Mouse (Mus musculus): Measurements from ENCODE around the gene Myo16.

The Myo16 gene

DNA sequence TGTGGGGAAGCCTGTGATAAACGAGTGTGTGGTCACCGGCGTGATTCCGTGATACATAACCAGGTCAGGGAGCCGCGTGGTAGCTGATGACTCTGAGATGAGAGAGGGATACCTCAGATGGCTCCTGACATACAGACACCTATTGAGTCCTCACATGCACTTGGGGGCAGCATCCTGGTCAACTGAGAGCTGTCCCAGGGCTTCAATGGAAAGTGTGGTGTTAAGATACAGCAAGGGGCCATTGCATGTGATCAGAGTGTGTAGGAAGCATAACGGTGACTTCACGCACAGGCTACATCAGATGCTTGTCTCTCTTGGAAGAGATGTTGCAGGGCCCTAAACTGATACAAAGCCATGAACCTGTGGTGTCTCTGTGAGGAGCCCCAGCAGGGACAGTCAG lies 260.2 kb downstream of the Myo16 start:
- DNase-seq (ENCODE audit: low read depth), result no peak

DNA sequence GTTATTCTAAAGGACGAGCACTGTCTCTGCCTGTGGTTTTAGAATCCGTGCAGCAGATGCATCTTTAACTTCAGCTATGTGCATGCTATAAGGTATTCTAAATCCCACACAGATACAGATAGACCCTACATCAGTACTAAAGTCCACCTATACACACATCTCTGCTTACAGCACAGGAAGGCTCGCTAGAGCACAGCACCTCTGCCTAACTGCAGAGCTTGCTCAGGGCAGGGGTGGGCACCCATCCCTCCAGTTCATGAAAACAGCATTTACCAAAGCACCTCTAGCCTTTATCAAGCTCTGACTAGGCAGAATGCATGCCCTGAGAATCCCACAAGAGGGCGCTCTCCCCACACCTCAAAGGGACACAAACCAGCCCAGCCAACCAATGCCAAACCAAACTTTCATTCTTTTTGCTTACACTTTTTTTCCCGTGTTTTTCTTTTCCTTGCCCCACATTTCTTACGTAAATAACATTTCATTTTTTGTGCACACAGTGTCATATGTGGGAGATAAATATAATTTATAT lies 261.0 kb downstream of the Myo16 start:
- peak; percentile 33 for DNase-seq (ENCODE audit: low read depth)

DNA sequence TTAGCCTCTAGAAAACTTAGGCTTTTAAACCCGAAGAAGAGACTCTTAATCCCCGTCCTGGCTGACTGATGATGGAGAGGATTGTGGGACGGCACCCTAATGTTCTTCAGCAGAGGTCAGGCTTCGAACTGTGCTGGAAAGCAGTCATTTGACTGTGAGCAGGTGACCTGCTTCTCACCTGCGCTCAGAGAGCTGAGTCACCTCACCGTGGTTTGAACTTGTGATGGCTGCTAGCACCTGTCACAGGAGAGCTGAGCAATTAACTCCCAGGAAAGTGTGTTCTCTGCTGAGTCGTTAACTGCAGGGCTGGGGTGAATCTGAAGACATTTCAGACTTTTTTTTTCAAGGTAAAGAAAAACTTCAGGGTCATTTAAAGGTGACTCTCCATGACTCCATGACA lies 261.6 kb downstream of the Myo16 start:
- DNase-seq (ENCODE audit: low read depth), result no peak

DNA sequence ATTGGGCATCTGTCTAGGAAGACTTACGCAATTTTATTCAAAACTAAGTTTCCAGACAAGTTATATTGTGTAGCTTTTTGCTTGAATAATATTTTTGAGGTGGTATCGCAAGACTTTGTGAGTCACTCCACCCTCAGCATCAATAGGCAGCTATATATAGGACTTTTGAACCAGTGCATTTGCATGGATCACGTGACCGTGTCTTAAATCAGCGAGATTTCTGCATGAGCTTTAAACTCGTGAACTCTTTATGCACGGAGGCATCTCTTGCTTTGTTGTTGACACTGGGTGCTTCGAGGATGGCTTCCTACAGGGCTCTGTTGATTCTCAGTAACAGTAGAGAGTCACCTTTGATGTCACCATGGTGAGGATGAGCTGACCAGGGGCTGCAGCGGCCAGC lies 262.2 kb downstream of the Myo16 start:
- DNase-seq (ENCODE audit: low read depth), result no peak

DNA sequence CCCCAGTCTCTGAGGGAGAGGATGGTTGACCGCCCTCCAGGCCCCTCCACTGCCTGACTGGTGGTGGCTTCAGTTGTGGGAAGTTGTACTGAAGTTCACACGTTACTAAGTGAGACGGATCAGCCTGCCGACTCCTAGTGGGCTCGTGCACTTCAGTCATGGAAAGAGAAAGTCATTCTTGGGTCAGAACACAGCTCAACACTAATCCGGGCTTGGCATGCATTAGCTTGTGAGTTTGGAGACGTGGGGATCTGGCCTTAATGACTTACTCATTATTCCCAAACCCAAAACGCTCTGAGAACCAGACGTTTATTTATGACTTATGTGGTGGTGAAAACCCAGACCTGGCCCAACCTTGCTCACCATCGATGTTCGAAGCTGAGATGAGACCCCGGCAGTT lies 263.1 kb downstream of the Myo16 start:
- no peak for DNase-seq (ENCODE audit: low read depth)

DNA sequence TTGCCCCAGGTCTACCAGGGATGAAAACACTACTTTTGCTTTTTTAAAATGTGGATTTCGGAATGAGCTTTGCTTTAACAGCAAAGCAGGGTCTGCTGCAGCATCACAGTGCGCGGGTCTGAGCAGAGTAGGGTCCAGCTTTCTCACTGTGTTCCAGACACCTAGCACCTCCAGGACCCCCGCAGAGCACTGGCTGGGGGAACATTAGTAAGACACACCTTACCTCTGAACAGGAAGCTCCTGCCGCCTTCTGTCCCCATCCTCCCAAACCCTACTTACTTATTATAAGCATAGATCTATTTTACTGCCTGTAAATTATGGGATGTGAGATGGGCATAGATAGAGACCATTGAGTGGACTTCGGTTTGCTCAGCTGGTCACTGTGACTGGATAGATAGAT lies 263.6 kb downstream of the Myo16 start:
- DNase-seq (ENCODE audit: low read depth), result no peak

DNA sequence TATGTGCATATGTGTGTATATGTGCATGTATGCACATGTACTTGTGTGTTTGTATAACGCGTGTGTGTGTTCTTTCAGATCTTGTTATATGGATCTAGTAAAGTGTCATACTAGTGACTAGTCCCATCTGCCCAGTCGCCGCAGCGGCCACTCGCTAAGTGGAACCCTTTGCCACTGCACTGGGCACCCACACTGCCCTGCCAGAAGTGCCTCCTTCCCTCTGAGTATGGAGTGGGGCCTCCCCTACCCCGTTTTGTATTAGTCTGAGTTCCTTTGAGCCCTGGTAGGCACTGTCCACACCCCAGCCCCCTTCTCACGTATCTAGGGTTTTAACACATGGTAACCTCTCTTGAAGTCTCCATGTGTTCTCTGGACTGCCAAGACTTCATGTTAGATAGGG lies 264.3 kb downstream of the Myo16 start:
- no peak for DNase-seq (ENCODE audit: low read depth)

DNA sequence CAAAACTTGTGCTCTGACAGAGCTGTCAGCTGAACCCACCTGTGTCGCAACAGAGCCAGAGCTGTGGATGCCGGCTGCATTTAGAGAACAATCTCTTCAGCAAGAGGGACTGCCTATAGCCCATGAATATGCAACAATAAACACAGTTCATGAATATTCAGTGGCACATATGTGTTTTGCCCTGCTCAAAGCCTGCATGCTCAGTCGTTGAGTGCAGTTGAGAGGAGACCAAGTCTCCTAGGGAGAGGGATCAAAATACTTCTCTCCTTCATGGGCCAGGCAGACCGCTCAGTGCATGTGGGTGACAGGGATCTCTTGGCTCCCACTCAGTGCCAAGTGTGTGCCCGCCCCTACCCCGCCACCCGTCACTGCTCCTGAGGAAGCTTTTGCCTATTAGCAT lies 265.3 kb downstream of the Myo16 start:
- DNase-seq (ENCODE audit: low read depth), result no peak

DNA sequence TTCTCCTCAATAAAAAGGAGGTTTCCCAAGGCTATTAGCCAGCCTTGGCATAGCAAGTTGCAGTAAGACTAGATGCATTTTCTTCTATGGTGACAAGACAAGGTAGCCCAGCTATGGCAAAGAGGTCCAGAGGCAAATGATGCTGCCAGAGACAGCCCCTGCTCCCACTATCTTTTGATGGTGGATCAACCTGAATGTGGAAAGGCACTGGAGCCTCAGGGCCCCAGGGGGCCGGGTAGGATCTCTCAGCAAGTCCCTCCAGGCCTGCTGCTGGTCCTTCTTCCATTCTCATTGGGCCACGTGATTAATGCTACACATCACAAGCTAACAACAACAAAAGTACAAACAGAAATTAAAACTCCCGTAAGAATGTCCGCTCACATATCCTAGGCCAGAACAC lies 266.0 kb downstream of the Myo16 start:
- DNase-seq (ENCODE audit: low read depth), result no peak

DNA sequence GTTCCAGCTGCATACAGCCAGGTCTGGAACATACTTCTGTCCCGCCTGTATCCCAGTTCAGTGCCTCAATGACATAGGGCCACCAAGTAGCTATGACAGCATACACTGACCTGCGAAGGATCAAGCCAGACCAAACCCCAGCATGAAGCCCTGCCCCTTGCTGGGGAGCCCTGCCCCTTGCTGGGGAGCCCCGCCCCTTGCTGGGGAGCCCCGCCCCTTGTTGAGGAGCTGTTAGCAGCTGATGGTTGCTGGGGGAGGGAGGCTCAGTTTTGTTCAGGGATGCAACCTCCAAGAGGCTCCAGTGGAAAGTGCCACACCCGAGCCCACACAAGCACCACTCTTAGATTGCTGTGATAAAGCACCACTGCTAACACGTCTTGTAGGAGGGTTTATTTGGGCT lies 266.8 kb downstream of the Myo16 start:
- DNase-seq (ENCODE audit: low read depth), result no peak

DNA sequence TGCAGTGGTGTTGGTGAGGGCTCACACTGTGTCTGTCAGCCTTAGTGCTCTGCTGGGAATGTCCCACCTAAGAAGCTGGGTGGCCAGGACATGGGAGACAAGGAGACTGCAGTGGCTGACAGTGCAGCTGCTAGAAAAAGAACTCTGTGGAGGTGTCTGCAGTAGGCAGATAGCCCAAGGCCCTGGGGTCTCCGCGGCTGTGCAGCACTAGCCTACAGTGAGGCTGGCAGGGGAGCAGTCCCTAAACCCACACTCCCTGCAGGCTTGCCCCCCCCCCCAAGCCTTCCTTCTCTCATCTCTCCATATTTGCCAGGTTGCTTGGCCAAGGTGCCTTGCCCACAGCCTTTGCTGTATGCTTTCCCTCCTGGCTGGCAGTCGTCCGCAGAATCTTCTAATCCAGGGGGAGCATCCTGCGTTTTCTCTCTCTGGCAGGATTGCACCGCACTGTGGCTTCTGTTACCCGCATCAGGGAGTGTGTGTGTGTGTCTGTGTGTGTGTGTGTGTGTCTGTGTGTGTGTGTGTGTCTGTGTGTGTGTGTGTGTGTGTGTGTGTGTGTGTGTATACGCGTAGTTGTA lies 267.9 kb downstream of the Myo16 start:
- no peak for DNase-seq (ENCODE audit: low read depth)

DNA sequence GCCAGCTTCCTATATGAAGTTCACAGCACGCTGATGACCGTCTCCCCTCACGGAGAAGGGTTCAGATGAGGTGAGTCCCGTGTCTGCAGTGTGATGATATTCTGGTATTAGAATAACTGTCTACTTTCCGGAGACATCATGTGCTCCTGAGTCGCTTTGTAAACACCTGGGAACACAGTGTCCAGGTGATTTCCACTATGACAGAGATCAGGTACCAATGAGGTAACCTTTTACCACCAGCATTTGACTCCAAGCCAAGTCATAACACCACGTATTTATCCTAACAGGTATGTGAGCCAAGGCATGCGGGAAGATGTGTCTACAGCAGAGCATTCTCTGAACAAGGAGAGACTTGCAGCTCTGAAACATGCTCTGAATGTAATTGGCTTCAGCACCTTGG lies 281.8 kb downstream of the Myo16 start:
- no peak for DNase-seq (ENCODE audit: low read depth)

DNA sequence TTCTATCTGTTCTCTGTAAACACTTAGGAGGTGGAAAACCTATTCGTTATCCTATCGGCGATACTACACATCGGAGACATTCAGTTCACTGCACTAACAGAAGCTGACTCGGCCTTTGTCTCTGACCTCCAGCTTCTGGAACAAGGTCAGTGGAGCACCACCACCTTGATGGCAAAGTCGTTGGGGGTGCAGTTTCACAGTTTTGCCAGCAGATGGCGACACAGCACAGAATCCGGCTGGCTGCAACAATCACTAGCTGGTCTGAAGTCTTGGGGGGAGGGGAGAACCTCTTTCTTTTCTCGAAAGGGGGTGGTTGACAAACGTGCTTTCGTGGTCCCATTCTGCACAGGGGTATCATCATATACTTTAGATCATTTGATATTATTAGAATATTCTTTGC lies 285.1 kb downstream of the Myo16 start:
- peak; percentile 61 for DNase-seq (ENCODE audit: low read depth)

DNA sequence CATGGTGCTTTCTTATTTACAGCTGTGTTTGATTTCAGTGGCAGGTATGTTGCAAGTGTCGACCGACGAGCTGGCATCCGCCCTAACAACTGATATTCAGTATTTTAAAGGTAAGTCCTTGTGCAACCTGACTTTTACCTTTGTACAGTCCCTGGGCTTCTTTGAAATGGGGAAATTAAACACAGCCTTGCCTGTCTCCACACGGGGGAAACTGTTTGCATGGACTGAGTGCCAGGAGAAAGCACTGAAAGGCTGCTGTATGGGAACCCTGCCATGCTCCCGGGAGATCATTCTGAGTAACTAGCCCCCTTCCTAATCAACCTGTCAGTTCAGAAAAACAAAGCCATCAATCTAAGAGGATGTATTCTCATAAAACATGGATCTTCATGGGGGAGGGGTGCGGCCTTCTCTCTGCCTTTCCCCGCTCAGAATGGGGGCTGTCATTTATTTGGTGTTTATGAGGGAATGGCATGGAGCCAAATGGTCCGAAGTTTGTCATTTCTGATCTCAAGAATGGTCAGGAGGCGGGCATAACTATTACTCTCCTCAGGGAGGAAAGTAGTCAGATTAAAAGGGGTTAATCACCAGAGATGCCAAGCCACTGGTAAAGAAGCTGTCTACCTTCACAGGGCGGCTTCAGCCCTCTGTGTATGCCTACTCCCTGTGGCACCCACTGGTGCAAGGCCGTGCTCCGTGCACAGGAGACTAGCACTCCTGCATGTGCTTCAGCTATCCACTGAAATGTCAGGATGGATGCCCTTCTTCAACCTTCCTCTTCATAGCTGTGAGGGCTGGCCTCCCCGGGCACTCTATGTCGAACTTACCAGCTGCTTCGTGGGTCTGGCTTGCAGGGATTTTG lies 286.1 kb downstream of the Myo16 start:
- DNase-seq (ENCODE audit: low read depth), result no peak

DNA sequence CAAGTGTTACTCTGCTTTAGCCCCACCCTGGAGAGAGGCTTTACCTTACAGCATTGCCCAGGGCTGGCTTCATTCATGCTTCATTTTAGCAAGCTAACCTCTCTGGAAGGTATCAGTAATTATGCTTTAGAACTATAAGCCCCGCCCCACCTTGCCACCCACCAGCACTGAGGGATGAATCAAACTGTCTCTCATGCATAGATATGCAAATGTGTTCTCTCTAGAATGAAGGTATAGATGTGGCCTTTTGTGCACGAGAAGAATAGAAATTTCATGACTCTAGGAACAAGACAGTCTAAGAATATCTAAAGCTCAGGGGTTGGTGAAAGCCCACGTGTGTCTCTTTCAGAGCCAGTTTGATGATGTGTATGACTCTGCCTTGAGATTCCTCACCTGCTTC lies 288.9 kb downstream of the Myo16 start:
- no peak for DNase-seq (ENCODE audit: low read depth)

DNA sequence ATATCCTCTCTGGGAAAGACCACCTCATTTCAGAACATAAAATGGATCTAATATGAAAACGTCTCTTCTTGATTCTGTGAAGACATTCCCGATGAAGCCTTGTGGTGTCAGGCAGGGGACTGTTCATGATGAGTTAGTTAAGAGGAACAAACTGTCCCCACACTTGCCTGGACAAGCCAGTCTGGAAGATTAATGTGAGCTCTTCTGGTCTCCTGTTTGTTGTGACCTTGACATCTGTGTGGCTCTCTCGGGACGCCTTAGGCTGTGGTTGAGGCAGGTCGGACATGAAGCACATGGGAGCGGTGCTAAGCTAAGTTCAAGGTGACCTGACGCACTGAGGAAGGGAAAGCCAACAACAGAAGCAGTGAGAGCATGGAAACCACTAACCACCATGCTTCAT lies 291.3 kb downstream of the Myo16 start:
- DNase-seq (ENCODE audit: low read depth), result no peak

DNA sequence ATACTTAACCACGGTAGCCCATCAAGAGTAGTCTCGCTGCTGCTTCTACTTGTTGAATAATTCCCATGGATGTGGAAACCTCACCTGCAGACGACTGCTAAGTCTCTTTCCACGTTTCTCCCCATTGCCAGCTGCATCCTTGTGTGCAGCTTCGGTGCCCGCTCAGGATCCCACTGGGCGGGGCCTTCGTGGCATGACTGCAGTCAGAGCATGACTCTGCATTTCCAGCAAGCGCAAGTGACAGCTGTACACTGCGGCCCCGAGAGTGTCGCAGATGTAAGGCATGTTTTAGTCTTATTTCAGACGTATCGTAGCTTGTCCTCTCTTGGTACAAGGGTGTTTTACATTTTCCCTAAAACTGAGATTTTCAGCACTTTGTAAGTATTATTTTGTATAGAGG lies 294.8 kb downstream of the Myo16 start:
- no peak for DNase-seq (ENCODE audit: low read depth)

DNA sequence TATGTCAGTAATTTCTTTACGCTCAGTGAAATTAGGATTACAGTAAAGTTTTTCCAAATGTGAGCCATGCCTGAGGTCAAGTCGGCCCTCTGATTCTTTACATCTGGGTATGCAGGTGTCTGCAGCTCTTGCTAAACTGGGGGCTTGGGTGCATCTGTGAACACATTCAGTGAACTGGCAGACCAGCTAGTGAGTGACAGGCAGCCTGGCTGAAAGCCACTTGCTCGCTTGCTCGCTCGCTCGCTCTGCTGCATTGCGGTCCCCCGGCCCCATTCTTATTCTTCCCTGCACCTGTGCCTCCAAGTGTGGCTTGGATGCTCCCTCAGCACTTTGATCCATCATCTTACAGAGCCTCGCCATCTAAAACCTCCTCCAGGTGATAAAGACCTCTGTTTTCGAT lies 299.3 kb downstream of the Myo16 start:
- no peak for DNase-seq (ENCODE audit: low read depth)

DNA sequence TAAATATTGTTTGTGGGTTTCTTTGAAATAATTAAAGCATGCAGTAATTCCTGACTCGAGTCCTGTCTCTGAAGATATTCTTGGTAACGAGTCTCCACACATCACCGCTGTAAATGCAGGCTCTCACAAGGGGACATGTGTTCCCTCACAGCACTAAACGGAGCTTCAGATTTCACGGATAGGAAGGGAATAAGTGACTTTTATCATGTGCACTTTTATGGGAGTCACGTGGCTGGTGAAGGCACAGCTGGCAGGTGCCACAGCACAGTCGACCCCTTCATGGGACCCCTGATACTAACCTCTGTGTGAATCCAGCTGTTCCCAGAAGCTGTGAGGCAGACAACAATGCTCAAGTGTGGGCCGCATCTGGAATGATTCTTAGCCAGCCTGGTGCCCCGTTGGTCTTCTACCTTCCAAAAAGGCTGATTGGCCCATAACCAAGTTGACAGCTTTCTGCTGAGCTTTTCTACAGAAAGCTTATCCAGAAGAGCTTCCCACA lies 304.5 kb downstream of the Myo16 start:
- no peak for DNase-seq (ENCODE audit: low read depth)

DNA sequence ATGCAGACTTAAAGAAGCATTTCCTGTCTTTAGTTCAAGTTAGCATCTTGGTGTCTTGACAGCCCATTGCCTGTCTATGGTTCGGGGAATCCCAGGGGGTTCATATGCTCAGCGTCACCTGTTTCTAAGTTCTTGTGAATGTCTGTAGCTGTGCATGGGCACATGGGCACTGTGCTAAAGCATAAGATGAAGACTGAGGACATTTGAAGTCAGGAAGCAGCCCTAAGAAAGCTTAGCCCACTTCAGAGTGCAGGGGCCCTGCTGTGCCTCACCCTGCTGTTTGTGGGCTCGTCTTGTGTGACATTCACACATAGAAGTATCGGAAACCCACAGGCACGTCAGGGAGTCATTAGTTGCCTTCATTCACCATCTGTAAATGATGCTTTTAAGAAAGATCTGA lies 308.6 kb downstream of the Myo16 start:
- DNase-seq (ENCODE audit: low read depth), result no peak

DNA sequence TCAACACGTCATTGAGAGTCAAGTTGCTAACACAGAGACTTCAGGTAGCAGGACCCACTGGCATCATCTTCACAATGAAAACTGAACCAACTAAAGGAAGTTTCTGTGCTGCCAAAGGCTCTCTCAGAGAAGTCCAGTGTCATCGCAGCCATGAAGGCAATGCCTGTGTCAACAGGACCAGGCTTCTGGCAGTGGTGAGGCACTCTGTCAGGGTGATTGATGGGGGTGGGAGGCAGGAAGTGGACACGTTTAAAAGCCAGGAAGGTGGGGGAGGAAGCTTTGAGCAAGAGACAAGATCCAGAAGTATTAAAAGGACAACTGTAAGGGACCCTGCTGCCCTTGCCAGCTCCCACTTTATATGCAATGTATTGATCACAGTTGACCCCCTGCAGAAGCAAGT lies 314.8 kb downstream of the Myo16 start:
- no peak for DNase-seq (ENCODE audit: low read depth)

DNA sequence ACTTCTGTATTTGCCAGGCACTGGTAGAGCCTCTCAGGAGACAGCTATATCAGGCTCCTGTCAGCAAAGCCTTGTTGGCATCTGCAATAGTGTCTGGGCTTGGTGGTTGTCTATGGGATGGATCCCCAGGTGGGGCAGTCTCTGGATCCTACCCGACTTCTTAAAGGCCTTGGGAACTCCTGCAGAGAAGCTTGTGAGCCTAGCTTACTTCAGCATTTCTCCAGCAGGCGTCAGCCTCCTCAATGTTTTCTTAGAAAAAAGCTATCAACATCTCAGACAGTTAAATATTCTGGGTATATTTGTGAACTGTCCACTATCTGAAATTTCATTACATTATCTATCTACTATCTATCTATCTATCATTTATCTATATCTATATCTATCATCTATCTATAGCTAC lies 315.9 kb downstream of the Myo16 start:
- DNase-seq (ENCODE audit: low read depth), result no peak

DNA sequence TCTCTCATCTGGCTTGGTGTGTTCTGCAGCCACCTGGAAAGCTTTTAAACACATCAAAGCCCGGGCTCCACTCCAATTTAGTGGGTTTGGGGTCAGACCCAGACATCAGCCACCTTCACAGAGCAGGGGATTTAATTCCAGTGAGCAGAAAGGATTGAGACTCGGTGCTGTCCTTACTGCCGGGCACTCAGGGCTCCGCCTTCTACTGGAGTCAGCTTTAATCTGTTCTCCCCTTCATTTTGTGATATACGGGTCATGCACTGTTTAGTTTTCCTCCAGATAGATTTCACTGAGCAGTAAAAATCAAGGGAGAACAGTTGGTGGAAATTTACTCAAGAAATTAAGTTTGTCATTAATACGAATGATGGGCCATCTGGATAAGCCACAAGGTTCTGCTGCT lies 316.6 kb downstream of the Myo16 start:
- DNase-seq (ENCODE audit: low read depth), result no peak

DNA sequence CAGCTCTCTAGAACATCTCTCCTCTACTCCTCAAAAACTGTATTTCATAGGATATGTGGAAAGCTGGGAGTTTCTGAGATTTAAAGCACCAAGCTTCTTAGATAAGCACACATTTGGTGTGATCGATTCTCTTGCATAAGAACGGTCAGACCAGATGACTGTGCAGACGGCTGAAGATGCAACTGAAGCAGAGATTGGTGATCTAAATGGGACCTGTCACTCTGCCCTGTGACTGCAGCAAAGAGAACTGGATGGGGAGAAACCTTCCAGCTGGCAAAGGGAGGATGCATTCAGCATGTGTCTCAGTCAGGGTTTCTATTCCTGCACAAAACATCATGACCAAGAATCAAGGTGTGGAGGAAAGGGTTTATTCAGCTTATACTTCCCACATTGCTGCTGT lies 318.7 kb downstream of the Myo16 start:
- DNase-seq (ENCODE audit: low read depth), result no peak

Measured in naive thymus-derived CD4-positive, alpha-beta T cell, adult 2 months (primary cell).